Mouse (Mus musculus) T-cell, adult 2 months (primary cell): Measurements from ENCODE around the gene Zfp94.
A peak's percentile ranks its signal among the peaks of the same experiment; 100 is the strongest.

ENCODE experiments used
- DNase-seq: peaks from one replicate; pipeline ENCODE4 v3.0.0; 2022; ENCODE audit warnings: low spot score

The Zfp94 gene

DNA sequence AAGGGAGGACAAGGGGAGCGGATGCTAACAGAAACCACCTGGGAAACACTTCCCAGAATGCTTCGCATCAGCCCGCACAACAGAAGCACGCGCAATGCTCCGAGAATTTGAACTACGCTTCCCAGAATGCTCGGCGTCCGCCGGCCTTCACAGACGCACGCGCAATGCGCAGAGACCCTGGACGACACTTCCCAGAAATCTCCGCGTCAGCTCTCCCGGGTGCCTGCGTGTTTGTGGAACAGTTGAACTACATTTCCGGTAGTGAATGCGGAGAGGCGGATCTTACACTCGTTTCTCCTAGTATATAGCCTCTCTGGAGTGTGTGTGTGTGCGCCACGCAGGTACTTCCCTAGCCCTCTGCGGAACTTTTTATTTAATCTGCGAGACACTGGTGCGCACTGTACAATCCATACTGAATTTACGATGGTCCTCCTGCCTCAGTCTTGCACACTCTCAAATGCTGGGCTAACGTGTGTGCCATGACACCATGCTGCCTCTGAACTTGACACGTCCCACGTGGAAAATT lies at the start of gene Zfp94:
Gene Zfp94, minus strand, starts transcription at position 100 of the 526 bp plus-strand sequence.
- DNase-seq: peak; percentile 91

DNA sequence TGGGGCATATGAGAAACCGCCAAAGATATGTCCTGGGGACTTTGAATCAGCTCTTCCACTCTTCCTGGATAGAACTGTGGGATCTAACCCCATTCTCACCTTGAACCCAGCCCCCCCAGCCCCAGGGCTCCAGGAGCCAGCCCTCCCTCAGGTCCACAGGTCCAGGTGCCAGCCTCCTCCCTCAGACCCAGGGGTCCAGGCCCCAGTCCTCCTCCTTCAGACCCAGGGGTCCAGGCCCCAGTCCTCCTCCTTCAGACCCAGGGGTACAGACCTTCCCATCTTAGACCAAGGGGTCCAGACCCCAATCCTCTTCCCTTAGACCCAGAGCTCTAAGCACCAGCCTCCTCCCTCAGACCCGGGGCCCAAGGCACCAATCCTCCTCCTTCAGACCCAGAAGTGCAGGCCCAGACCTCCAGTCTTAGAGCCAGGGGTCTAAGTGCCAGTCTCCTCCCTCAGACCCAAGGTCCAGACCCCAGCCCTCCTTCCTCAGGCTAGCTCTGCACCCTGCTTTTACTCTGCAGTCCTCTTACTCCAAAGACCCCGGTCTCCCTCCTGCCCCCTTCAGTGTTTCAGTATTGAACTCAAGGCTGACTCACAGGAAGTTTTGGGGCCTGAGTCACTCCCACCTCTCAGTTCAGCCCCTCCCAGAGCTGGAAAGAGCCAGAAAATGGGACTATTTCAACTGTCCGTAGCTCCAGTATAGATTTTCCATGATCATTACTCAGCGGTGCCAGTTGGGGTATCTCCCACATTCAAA lies 49.0 kb upstream of the Zfp94 start:
- no peak for DNase-seq

DNA sequence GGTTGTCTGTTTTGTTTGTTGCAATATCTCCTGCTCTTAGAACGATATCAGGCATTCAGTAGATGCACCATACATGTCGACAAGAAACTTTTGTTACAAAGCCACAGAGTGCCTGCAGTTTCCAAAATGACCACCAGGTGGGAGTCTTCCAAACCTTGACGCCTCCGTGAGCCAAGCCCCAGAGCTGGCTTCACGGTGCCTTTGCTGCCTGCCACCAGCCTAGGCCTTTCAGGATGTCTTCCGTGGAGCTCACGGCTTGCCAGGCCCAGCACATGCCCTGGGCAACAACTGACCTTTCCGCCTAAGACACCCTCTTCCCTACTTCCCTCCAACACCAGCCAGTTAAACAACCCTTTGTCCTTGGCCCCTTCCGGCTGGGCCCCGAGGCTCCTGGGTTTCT lies 48.4 kb upstream of the Zfp94 start:
- peak; percentile 87 for DNase-seq

DNA sequence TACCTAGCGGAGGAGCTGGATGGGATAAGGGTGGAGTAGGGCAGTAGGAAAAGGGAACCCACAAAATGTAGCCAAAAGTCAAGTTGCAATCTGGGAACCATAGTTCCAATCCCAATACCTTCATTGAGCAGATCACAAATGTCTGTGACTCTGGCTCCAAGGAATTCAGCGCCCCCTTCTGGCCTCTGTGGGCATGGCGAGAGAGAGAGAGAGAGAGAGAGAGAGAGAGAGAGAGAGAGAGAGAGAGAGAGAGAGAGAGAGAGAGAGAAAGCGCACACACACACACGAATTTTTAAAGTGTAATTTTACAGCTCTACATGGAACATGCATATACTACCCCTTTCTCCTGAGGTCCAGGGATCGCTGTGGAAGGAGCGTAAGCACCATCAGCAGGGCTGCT lies 46.8 kb upstream of the Zfp94 start:
- DNase-seq: peak; percentile 65

DNA sequence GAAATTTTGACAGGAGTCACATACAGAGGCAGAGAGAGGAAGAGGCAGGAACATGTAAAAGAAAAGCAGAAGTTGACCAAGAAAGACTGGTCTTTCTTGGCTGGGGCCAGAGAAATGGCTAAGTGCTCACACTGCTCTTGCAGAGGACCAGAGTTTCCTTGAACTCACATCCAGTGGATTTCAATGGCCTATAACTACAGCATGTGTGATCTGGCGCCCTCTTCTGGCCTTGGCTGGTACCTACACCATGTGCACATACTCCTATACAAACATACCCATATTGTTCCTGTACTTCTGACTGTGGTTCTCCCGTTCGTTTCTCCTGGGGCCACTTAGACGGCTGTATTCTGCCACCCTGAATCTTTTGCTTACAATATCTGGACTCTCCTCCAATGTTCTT lies 44.5 kb upstream of the Zfp94 start:
- no peak for DNase-seq

DNA sequence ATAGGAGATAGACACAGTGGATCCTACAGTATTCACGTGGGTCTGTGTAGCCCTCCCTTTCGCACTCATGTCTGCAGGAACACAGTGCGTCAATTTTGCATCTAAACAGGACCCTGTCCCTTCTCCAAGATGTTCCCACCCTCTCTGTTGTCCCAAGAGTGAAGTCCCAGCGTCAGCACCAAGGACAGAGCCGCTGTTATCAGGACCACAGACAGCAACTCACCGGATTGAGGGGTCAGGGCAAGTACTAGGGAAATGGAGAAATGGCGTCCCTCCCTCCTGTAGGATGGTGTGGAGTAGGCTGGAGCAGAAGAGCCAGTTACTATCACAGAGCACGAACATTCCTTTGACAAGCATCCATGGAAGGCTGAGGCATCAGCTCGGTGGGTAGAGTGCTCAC lies 42.8 kb upstream of the Zfp94 start:
- no peak for DNase-seq

DNA sequence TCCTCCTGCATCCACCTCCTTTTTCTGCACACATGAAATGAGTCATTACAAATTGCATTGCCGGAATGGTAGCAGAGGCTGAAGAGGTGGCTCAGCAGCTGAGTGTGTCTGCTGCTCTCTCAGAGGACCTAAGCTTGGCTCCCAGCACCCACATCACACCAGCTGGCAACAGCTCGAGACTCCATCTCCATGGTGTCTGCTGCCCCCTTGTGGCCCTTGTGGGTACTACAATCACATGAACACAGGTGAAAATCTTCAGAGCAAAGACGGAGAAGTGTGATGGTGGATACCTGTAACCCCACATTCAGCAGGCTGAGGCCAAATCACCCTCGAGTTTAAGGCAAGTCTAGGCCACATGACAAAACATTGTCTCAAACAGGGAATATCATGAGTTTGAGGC lies 41.4 kb upstream of the Zfp94 start:
- no peak for DNase-seq

DNA sequence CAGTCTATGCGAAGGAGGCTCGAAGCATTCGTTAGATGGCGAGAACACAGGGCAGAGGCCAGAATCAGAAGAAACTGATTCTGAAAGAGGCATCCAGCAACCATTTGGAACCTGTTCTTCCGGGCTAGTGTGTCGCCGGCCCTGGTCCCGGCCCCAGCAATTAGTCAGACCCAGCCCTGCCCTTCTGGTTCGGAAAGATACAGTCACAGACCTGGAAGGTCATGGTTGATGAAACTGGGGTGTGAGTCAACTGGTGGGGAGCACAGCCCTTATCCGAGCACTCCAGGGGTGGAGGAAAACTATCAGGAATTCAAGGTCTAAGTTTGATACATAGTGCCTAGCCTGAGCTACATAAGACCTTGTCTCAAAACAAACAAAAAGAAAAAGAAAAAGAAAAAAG lies 39.6 kb upstream of the Zfp94 start:
- DNase-seq: no peak

DNA sequence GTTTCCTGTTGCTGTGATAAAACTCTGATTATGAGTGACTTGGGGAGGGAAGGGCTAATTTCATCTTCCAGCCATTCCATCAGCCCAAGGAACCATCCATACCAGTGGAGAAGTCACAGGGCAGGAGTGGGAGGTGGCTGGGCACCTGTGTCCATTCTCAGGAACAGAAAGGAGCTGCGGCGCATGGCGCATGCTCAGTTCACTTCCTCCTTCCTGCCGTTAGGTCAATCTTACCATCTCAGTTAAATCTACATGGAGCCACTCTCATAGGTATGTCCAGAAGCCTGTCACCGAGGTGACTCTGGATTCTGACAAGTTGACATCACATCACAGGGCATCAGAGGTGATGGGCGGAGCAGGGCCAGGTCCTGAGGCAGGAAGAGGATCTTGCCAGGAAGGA lies 39.2 kb upstream of the Zfp94 start:
- no peak for DNase-seq

DNA sequence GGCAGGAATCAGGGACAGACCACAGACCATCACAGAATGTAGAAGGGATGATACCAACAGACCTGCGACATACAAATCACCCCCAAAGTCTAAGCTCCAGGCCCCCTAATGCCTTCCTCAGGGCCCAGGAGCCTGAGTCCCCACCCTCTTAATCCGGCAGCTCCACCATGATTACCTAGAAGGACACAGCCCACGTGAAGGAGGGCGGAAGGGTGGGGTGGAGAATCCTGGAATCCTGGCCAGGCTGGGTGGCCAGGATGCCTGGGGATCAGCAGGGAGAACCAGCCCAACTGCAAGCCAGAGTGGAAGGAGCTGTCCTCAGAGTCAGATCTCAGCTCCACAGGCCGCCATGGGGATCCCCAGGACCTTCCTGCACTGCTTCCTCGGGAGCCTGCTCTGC lies 32.4 kb upstream of the Zfp94 start, which contains the start of gene Lypd5:
Gene Lypd5, plus strand, starts transcription at position 301 of the 400 bp plus-strand sequence.
- no peak for DNase-seq

DNA sequence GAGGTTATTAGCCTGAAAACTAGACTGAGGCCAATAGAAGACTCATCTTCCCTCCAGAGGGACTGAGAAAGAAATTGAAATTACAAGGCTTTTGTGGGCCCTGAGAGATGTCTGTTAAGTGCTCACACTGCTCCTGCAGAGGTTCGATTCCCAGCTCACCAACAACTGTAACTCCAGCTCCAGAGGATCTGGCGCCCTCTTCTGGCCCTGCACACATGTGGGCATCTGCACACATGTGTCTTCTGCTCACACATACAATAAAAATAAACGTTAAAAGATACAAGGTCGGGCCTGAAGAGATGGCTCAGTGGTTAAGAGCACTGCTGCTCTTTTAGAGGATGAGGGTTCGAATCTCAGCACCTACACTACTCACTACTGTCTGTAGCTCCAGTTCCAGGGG lies 30.0 kb upstream of the Zfp94 start:
- DNase-seq: no peak

DNA sequence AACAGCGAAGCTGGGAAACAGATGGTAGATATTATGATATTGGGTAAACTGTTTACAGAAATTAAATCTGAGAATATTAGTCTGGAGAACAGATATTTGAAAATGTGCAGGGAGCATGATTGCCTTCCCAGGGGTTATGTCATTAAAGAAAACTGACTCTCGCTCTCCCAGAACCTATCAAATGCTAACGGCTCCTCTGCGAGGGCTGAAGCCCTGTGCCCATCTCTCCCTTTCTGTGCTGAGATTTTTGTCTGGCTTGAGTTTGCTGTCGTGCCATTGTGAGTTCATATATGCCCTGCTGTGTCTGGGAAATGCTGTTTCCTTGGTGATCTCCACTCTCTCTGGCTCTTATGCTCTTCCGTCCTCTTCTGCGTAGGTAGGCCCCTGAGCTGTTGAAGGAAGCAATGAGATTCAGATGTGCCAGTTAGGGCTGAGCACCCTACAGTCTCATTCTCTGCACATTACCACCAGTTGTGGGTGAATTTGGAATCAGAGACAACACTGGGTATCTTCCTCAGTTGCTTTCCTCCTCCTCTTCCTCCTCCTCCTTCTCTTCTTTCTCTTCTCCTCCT lies 27.3 kb upstream of the Zfp94 start:
- no peak for DNase-seq

DNA sequence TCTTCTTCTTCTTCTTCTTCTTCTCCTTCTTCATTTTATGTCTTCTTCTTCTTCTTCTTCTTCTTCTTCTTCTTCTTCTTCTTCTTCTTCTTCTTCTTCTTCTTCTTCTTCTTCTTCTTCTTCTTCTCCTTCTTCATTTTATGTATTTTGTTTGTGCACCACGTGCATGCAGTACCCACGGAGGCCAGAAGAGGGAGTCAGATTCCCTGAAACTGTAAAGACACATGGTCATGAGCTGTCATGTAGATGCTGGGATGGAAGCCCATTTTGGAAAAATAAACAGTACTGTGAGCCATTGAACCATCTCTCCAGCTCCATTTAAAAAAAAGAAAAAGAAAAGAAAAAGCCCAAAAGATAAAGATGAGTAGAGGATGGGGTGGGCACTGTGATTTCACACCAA lies 21.8 kb upstream of the Zfp94 start:
- DNase-seq: no peak

DNA sequence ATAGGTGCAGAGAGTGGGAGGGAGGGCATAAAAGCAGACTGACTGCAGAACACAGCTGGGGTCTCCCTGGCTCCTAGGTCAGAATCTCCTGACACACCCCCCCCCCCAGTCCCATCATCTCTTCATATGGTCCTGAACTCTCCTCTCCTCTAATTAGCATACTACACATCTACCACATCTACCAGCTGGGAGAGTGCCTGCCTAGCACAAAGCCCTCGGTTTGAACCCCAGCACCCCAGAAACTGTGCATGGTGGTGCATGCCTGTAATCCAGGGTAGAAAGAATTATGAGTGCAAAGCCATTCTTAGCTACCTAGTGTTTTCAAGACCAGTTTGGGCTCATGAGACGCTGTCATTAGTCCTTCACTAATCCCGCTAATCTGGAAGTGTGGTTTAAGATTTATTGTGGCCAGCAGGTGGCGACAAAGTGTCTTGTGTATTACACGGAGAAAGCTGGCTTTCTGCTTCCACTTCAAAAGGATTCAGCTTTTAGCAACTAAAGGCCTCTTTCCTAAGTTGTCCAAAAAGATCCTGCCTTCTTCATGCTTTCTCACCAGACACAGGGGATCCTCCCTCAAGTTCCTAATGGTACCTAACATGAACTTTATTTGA lies 19.3 kb upstream of the Zfp94 start:
- DNase-seq: peak; percentile 68

DNA sequence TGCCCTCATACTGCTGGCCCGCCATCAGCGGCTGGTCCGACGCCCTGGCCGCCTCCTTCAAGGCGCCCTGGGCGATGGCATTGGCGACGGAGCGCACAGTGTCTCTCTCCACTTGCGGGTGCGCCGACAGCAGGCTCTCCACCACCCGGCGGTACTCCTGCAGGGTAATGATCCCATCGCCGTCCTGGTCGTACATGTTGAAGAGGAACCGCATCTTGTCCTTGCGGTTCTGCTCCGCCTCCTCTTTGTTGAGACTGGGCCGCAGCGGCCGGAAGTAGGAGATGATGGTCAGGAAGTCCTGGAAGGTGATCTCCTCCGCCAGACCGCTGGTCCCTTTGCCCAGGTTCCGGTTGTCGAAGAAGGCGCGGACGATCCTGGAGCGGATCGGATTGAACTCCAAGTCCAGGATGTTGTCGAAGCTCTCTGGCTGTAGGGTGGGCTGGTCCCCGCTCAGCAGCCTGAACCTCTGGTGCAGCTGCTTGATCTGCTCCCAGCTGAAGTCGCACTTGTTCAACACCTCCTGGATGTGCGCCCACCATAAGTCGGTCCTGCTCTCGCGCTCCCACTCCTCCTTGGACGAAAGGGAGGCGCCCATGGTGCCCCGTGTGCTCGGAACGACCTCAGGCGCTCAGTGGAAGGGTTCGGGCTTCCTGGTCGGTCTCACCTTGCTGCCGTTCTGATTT lies 17.0 kb upstream of the Zfp94 start, which contains the start of gene Tescl:
Gene Tescl, minus strand, starts transcription at position 633 of the 683 bp plus-strand sequence.
- DNase-seq: no peak

DNA sequence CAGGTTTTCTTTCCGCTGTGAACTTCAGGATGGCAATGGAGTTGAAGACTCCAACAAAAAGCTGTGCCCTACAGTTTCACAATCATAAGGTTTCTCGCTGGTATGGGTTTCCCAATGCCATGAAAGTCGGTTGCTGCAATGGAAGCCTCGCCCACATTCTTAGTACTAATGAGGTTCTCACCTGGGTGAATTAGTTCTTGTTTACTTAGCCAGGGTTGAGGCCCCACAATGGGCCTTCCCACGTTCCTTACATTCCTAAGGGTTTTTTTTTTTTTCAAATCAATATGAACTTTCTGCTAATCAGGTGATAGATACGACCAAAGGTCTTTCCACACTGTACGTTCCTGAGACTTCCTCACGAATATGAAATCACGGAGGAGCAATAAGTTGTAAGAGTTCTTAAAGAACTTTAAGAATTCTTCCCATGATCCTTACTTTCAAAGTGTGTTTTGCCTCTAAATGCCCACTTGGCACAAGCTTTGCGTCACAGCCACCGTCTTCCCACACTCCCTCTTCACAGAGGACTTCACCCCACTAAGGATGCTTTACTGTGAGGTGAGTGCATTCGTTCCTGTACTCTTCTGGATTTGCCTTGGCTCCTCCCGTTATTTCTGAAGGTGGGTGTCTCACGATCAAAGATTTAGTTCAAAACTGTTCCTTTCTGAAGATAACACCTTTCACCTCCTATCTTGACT lies 11.0 kb upstream of the Zfp94 start:
- no peak for DNase-seq

DNA sequence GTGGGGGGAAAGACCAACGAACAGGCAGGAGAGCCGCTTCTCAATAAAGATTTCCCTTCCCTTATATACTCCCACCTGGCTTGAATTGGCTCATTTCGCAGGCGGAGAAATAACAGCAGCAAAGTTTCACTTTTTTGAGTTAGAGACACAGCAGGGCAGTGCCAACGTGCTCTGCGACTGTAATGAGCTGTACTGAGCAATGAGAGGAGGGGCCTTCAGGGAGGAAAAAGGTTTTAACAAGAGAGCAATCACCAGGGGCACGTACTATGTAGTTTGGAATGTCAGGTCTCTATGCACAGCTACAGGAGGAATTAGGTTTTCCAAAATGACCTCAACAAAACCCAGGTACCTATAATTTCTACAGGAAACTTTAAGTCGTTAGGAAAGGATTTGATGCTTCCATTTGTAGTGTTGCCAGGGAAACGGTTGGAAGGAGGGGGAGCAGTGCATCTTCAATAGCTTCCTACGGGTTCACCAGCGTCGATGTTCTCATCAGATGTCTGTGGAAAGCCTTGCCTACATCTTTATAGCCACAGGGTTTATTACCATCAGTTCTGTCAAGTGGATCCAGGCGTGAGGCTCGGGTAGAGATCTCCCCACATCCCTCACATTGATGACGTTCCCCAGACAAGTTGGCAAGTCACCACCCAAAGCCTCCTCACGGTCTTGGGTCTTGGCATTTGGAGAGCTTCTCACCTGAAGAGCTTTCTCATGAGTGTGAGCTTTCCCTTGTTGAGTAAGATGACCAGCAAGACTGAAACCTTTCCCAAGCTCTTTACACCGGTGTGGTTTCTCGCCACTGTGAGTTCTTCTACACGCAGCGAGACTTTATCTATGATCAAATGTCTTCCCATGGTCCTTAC lies 10.0 kb upstream of the Zfp94 start:
- no peak for DNase-seq

DNA sequence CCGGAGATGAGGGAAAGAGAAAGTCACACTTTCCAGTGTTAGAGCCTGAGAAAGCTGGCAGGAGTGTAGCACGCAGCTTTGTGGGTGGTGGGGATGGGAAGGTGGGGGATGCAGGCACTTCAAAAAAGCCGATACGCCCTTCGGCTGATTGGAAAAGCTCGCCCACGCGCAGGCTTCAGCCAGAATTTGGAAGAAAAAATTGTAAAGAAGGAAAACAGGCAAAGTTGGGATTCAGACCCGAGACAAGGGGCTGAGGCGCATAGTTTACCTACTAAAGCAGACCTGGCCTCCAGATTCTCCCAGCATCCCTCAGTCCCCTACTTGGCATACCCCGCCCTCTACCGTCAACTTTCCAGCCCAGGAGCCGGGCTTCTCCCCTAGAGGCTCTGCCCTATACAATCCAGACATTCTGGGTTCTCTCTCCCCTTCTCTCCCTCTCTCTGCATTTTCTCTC lies 9.2 kb upstream of the Zfp94 start:
- DNase-seq: no peak

DNA sequence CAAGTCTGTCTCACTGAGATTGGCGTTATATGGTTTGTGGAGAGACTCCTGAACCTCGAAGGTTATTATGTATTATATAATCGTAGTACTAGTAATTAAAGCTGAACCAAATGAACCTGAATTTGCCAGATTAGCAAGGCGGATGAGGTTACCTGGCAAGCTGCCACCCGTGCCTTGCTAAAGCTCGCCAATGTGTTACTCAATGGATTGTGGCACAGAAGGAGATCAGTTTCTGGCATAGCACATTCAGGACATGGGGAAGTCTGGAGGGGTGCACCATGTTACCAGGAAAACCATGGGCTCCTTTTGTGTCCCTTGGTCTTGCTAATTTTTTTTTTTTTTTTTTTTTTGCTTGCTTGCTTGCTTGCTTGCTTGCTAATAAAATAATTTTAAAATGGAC lies 8.7 kb upstream of the Zfp94 start:
- DNase-seq: no peak

DNA sequence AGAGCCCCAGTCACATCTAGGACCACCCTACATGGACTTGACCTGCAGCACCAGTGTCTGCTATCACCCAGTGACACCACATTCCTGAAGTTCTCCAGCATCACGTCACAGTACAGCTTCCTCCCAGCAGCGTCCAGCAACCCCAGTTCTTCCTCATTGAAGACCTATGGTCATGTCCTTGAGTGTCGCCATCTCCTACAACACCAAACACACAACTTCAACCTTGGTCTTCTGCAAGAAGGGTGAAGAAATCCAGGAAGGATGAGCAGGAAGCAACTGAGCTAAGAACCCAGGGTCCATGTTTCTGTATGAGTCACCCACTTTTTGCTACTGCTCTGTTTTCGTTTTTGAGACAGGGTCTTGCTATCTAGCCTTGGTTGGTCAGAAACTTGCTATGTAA lies 6.1 kb upstream of the Zfp94 start:
- no peak for DNase-seq

DNA sequence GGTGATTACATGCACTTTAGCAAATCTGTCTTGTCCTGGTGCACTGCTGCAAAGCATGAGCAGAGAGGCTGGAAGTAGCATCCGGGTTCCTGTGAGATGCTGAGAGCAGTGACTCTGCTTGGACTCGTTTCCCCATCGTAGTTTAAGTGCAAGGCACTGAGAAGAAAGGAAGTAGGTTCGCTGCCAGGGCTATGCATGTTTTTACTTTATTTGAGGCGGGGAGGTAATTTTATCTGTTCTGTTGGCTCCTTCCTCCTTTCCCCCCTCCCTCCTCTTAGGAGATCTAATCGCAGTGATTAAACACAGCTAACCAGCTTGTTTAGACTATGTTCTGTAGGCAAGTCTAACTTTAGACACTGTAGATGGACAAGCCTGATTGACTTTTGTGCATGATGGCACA lies 2.5 kb upstream of the Zfp94 start:
- DNase-seq: no peak
